Mouse (Mus musculus) liver, adult (tissue): ENCODE measurements around the gene Alg2.

ENCODE experiments used
- GATA4 ChIP-seq: IDR thresholded peaks from 2 replicates; pipeline ENCODE4 v1.6.1; 2014; ENCODE audit warnings: mild to moderate bottlenecking, low read length; ENCODE audit not compliant: insufficient replicate concordance

The Alg2 gene

GRCm38 (mm10) chr4:47473968-47474729 is at the start of gene Alg2, which contains the start of gene Sec61b:
TSS of gene Alg2 (minus strand) at chr4:47474333.
TSS of gene Sec61b (plus strand) at chr4:47474658.
- TF ChIP-seq GATA4 = peak; percentile 92

GRCm38 (mm10) chr4:47521884-47522605 is 47.9 kb upstream of the Alg2 start:
- TF ChIP-seq GATA4 = no peak

- TF ChIP-seq GATA4 = no peak
Measured at GRCm38 (mm10) chr4:47520076-47520475, 45.9 kb upstream of the Alg2 start.

GRCm38 (mm10) chr4:47518551-47519181 is 44.5 kb upstream of the Alg2 start:
- TF ChIP-seq GATA4 = no peak

- no peak for TF ChIP-seq GATA4
Measured at GRCm38 (mm10) chr4:47504841-47505517, 30.8 kb upstream of the Alg2 start.

GRCm38 (mm10) chr4:47503045-47503444 is 28.9 kb upstream of the Alg2 start:
- no peak for TF ChIP-seq GATA4

- no peak for TF ChIP-seq GATA4
Measured at GRCm38 (mm10) chr4:47502546-47502971, 28.4 kb upstream of the Alg2 start.

- no peak for TF ChIP-seq GATA4
Measured at GRCm38 (mm10) chr4:47499121-47499545, 25.0 kb upstream of the Alg2 start.

- no peak for TF ChIP-seq GATA4
Measured at GRCm38 (mm10) chr4:47497811-47498385, 23.8 kb upstream of the Alg2 start.

- TF ChIP-seq GATA4 = no peak
Measured at GRCm38 (mm10) chr4:47494686-47495085, 20.6 kb upstream of the Alg2 start.

- TF ChIP-seq GATA4 = no peak
Measured at GRCm38 (mm10) chr4:47494137-47494536, 20.0 kb upstream of the Alg2 start.

GRCm38 (mm10) chr4:47493456-47493855 is 19.3 kb upstream of the Alg2 start:
- no peak for TF ChIP-seq GATA4

- no peak for TF ChIP-seq GATA4
Measured at GRCm38 (mm10) chr4:47492311-47493086, 18.4 kb upstream of the Alg2 start.

- TF ChIP-seq GATA4 = no peak
Measured at GRCm38 (mm10) chr4:47491243-47491642, 17.1 kb upstream of the Alg2 start.

- no peak for TF ChIP-seq GATA4
Measured at GRCm38 (mm10) chr4:47480576-47480975, 6.4 kb upstream of the Alg2 start.

- no peak for TF ChIP-seq GATA4
Measured at GRCm38 (mm10) chr4:47480095-47480494, 6.0 kb upstream of the Alg2 start.
